Mouse (Mus musculus) G1E (cell line): ENCODE data around the gene Rarg.

Experiments
- CTCF ChIP-seq: IDR thresholded peaks from 2 replicates; pipeline ENCODE4 v1.5.1; 2012; ENCODE audit warnings: low read depth, low read length, inconsistent platforms, mixed read lengths
- GATA1 ChIP-seq: IDR thresholded peaks from 2 replicates; pipeline ENCODE4 v1.6.1; 2012; ENCODE audit warnings: borderline replicate concordance, low read length, inconsistent platforms, mixed read lengths
- GATA2 ChIP-seq: IDR thresholded peaks from 2 replicates; pipeline ENCODE4 v1.6.1; 2012; ENCODE audit warnings: low read depth, low read length, inconsistent platforms, borderline replicate concordance
- POLR2AphosphoS5 ChIP-seq: IDR thresholded peaks from 2 replicates; pipeline ENCODE4 v1.6.1; 2012; ENCODE audit warnings: low read depth, low read length, inconsistent platforms; ENCODE audit not compliant: insufficient replicate concordance
- TAL1 ChIP-seq: conservative IDR thresholded peaks from 2 replicates; pipeline ENCODE4 v1.6.1; 2012; ENCODE audit warnings: low read depth, low read length, inconsistent platforms, mixed read lengths

GRCm38 (mm10) chr15:102202971-102203834 lies 54.1 kb downstream of the Rarg start, which contains the start of gene Zfp740:
- no peak for TF ChIP-seq CTCF
- no peak for TF ChIP-seq GATA1
- no peak for TF ChIP-seq GATA2
- no peak for TF ChIP-seq TAL1
- no peak for TF ChIP-seq POLR2AphosphoS5
